9 mouse cellular contexts compared by ENCODE assay signal in the genomic region with DNA sequence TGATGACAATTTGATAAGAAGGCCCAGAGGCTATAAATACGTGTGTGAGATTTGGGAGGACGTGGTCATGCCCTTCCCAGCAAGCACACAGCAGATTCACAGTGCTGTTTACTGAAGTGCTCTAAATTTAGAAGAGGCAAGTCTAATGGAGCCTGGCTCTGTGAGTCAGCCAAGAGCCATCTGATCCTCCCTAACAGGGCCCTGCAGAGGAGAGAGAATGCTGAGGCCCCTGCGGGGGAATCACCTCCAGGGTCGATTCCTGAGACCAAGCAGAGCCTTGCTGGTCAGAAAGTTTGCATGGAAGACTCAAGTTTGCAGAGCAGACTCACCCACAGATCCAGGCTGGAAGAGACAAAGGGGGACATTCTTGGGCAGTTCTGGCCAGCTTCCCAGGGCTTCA. TPM values are rescaled to one million over a fixed set of nuclear protein-coding genes. Genes with fewer than 3 reads are reported as not detected.
DNase-seq lines count a peak whose midpoint lies in the region; ATAC-seq and TF ChIP-seq lines count a peak whose summit lies in the region.
"Had no signal": no experiment of that assay in that cellular context is flagged by ENCODE, and none has a peak within 500 bp of the region (broad histone marks: within the 10 kb centered on the region; RNA-seq: fewer than 3 reads in every experiment).

No protein-coding gene starts in this region.

- DNase-seq in limb, embryonic 10.5 days (ENCODE audit: low spot score) = no peak
- peak; percentile 85 for DNase-seq in brain, adult 2 months (ENCODE audit: low read depth, low spot score)
- DNase-seq in gastrocnemius, postnatal 25 days = peak; percentile 53
- DNase-seq in limb, embryonic 14.5 days (ENCODE audit: low spot score) = peak; percentile 32
- DNase-seq in layer of hippocampus, adult 9-11 months = no peak
- DNase-seq in midbrain, embryonic 14.5 days = no peak
- DNase-seq: right cerebral cortex, adult 18-20 months had no signal

- no peak overlapping the region for H3K4me2 ChIP-seq in limb, embryonic 13.5 days (replicated peaks)
- H3K4me2 ChIP-seq in limb, embryonic 14.5 days (replicated peaks; ENCODE audit: low read depth, low read length, severe bottlenecking) = no peak overlapping the region
- H3K4me2 ChIP-seq in midbrain, embryonic 14.5 days (ENCODE audit: low read length) = no peak overlapping the region

- no peak overlapping the region; the same call in 1 of the 2 replicates for H3K27ac ChIP-seq in limb, embryonic 13.5 days
- H3K27ac ChIP-seq in limb, embryonic 10.5 days = no peak overlapping the region
- H3K27ac ChIP-seq in limb, embryonic 14.5 days (replicated peaks; ENCODE audit: low read depth, low read length) = no peak overlapping the region
- H3K27ac ChIP-seq in midbrain, embryonic 14.5 days (replicated peaks; ENCODE audit: low read depth, low read length) = no peak overlapping the region

- peaks cover 6% of the 10 kb centered on the region for H3K4me1 ChIP-seq in limb, embryonic 13.5 days
- H3K4me1 ChIP-seq in limb, embryonic 10.5 days = peaks cover 10% of the 10 kb centered on the region; the same call in 1 of the 2 replicates
- peaks cover 9% of the 10 kb centered on the region for H3K4me1 ChIP-seq in limb, embryonic 14.5 days (ENCODE audit: control insufficient read depth, insufficient read depth, low read length)
- 0 out of 2 replicates have a peak, but pooled peaks cover 4% of the 10 kb centered on the region for H3K4me1 ChIP-seq in midbrain, embryonic 14.5 days (ENCODE audit: control insufficient read depth, insufficient read depth, low read length)

- no peak overlapping the region for H3K4me3 ChIP-seq in limb, embryonic 13.5 days
- no peak overlapping the region for H3K4me3 ChIP-seq in limb, embryonic 10.5 days
- H3K4me3 ChIP-seq in limb, embryonic 14.5 days (replicated peaks; ENCODE audit: low read length) = no peak overlapping the region
- no peak overlapping the region for H3K4me3 ChIP-seq in midbrain, embryonic 14.5 days (replicated peaks; ENCODE audit: low read depth, low read length)

- 19% methylated on average over 4 of the region's 4 CpGs for WGBS in limb, embryonic 13.5 days
- 34% methylated on average over 4 of the region's 4 CpGs for WGBS in limb, embryonic 10.5 days
- WGBS in limb, embryonic 14.5 days = 16% methylated on average over 4 of the region's 4 CpGs
- WGBS in midbrain, embryonic 14.5 days = 46% methylated on average over 4 of the region's 4 CpGs

- H3K9ac ChIP-seq in limb, embryonic 13.5 days = no peak overlapping the region
- no peak overlapping the region for H3K9ac ChIP-seq in limb, embryonic 14.5 days (ENCODE audit: low read depth, low read length, severe bottlenecking)
- no peak overlapping the region for H3K9ac ChIP-seq in midbrain, embryonic 14.5 days (replicated peaks; ENCODE audit: low read length)

- H3K27me3 ChIP-seq in limb, embryonic 13.5 days = no peaks in the 10 kb centered on the region
- H3K27me3 ChIP-seq in limb, embryonic 10.5 days (ENCODE audit: low read depth, poor library complexity, severe bottlenecking) = no peaks in the 10 kb centered on the region
- H3K27me3 ChIP-seq in limb, embryonic 14.5 days (ENCODE audit: control insufficient read depth, insufficient read depth, low read length) = no peaks in the 10 kb centered on the region
- no peaks in the 10 kb centered on the region for H3K27me3 ChIP-seq in midbrain, embryonic 14.5 days (ENCODE audit: control insufficient read depth, insufficient read depth, low read length)

- no peaks in the 10 kb centered on the region for H3K9me3 ChIP-seq in limb, embryonic 13.5 days
- H3K9me3 ChIP-seq in limb, embryonic 10.5 days (replicated peaks) = no peaks in the 10 kb centered on the region
- H3K9me3 ChIP-seq in limb, embryonic 14.5 days (ENCODE audit: control insufficient read depth, low read length) = no peaks in the 10 kb centered on the region
- H3K9me3 ChIP-seq in midbrain, embryonic 14.5 days (ENCODE audit: control insufficient read depth, low read length) = no peaks in the 10 kb centered on the region
- H3K9me3 ChIP-seq: megakaryocyte, embryonic 14.5 days had no signal

- no peaks in the 10 kb centered on the region for H3K36me3 ChIP-seq in limb, embryonic 13.5 days
- no peaks in the 10 kb centered on the region for H3K36me3 ChIP-seq in limb, embryonic 10.5 days
- H3K36me3 ChIP-seq in limb, embryonic 14.5 days (ENCODE audit: control insufficient read depth, insufficient read depth, low read length) = no peaks in the 10 kb centered on the region
- no peaks in the 10 kb centered on the region for H3K36me3 ChIP-seq in midbrain, embryonic 14.5 days (ENCODE audit: control insufficient read depth, insufficient read depth, low read length)

- TF ChIP-seq POLR2A in limb, embryonic 14.5 days (IDR thresholded peaks at IDR 0.05; ENCODE audit: borderline replicate concordance, extremely low read depth, insufficient read depth, insufficient read length) = no peak

- peak; percentile 56; the same call in 1 of the 2 replicates for ATAC-seq in limb, embryonic 13.5 days (ENCODE audit: low FRiP score, low read depth)
- ATAC-seq in limb, embryonic 14.5 days (ENCODE audit: low FRiP score, low read depth) = peak; percentile 63; the same call in 1 of the 2 replicates
- ATAC-seq in midbrain, embryonic 14.5 days (ENCODE audit: low FRiP score, low TSS enrichment) = no peak

RNA-seq across cellular contexts. Expression of a gene that starts 10.9 kb away (rescaled TPM):
- polyA plus RNA-seq in limb, embryonic 13.5 days (2015; fragmentation: Nextera tagmentation; extraction: Ambion mirVana) = 1.6 and 2.3 TPM in 2 replicates
- polyA plus RNA-seq in limb, embryonic 10.5 days (2016; fragmentation: Nextera tagmentation; extraction: Ambion mirVana) = 0.06 and 0.15 TPM in 2 replicates
- total RNA-seq in gastrocnemius, postnatal 25 days (2021) = 100 to 1,000 TPM; 158 to 162 TPM
- polyA plus RNA-seq in limb, embryonic 14.5 days (2012; rRNA removed) = 3.2 TPM in 2 replicates
- 2.8 and 4.0 TPM in 2 replicates for polyA plus RNA-seq in limb, embryonic 14.5 days (2014; fragmentation: Nextera tagmentation; extraction: Ambion mirVana)
- 0.12 and 0.18 TPM in 2 replicates for polyA plus RNA-seq in midbrain, embryonic 14.5 days (2014; fragmentation: Nextera tagmentation; extraction: Ambion mirVana)

RNA-seq across cellular contexts. Expression of a gene that starts 13.2 kb away (rescaled TPM):
- polyA plus RNA-seq in limb, embryonic 13.5 days (2015; fragmentation: Nextera tagmentation; extraction: Ambion mirVana) = 0.09 TPM in 1 of 2 replicates, not detected in the other
- polyA plus RNA-seq in limb, embryonic 10.5 days (2016; fragmentation: Nextera tagmentation; extraction: Ambion mirVana) = not detected in 2 replicates
- 1 to 10 TPM; 1.2 to 2.0 TPM for total RNA-seq in gastrocnemius, postnatal 25 days (2021)
- 0.20 and 0.21 TPM in 2 replicates for polyA plus RNA-seq in limb, embryonic 14.5 days (2012; rRNA removed)
- 0.15 and 0.19 TPM in 2 replicates for polyA plus RNA-seq in limb, embryonic 14.5 days (2014; fragmentation: Nextera tagmentation; extraction: Ambion mirVana)
- polyA plus RNA-seq in midbrain, embryonic 14.5 days (2014; fragmentation: Nextera tagmentation; extraction: Ambion mirVana) = not detected in 2 replicates

Comparison
In these comparisons a context has a peak if more than half of its experiments do, and no peak if none do; other contexts are left out.
1. DNase-seq: peak in brain, adult 2 months (single experiment), gastrocnemius, postnatal 25 days (single experiment) and limb, embryonic 14.5 days (single experiment); none in limb, embryonic 10.5 days (single experiment), layer of hippocampus, adult 9-11 months (single experiment) and midbrain, embryonic 14.5 days (single experiment).